Mouse (Mus musculus) lung, adult 18-20 months (tissue): ENCODE data around the gene Sufu.

Source experiments
- DNase-seq, 2 experiments: peaks; one replicate each; pipeline ENCODE4 v3.0.0; 2022; ENCODE audit warnings: mixed read lengths in 2 of 2

Gene Sufu

GRCm38 (mm10) chr19:46396686-46397435 lies at the start of gene Sufu:
Gene Sufu, plus strand, starts transcription at chr19:46396896.
- peak; percentile 98 for DNase-seq

- DNase-seq = no peak
These were observed 49.5 kb upstream of the Sufu start for GRCm38 (mm10) chr19:46347146-46347545.

- no peak for DNase-seq
These were observed 48.6 kb upstream of the Sufu start for GRCm38 (mm10) chr19:46347936-46348668.

GRCm38 (mm10) chr19:46348761-46349458 lies 47.8 kb upstream of the Sufu start:
- peak; percentile 66 to 74 for DNase-seq

GRCm38 (mm10) chr19:46349550-46349949 lies 47.1 kb upstream of the Sufu start:
- peak in 1 of 2 experiments; percentile 37 for DNase-seq

- peak; percentile 57 to 78 for DNase-seq
These were observed 46.3 kb upstream of the Sufu start, which contains the start of gene 2310034G01Rik for GRCm38 (mm10) chr19:46350168-46350932. Gene 2310034G01Rik, minus strand, starts transcription at chr19:46350302.

- DNase-seq = peak; percentile 93 to 95
These were observed 40.0 kb upstream of the Sufu start for GRCm38 (mm10) chr19:46356701-46357138.

GRCm38 (mm10) chr19:46357344-46358280 lies 39.1 kb upstream of the Sufu start:
- peak; percentile 61 for DNase-seq

- DNase-seq = peak; percentile 25 to 41
These were observed 38.3 kb upstream of the Sufu start for GRCm38 (mm10) chr19:46358381-46358780.

- no peak for DNase-seq
These were observed 34.6 kb upstream of the Sufu start for GRCm38 (mm10) chr19:46362104-46362503.

GRCm38 (mm10) chr19:46363294-46364009 lies 33.2 kb upstream of the Sufu start:
- no peak for DNase-seq

- DNase-seq = no peak
These were observed 28.7 kb upstream of the Sufu start for GRCm38 (mm10) chr19:46367798-46368590.

GRCm38 (mm10) chr19:46369204-46369603 lies 27.5 kb upstream of the Sufu start:
- DNase-seq = peak; percentile 74 to 81

GRCm38 (mm10) chr19:46374477-46375088 lies 22.1 kb upstream of the Sufu start:
- peak in 1 of 2 experiments; percentile 23 for DNase-seq

GRCm38 (mm10) chr19:46375489-46375888 lies 21.2 kb upstream of the Sufu start:
- DNase-seq = peak; percentile 44 to 55

GRCm38 (mm10) chr19:46375891-46376290 lies 20.8 kb upstream of the Sufu start:
- DNase-seq = no peak

- no peak for DNase-seq
These were observed 14.4 kb upstream of the Sufu start for GRCm38 (mm10) chr19:46382275-46382674.

GRCm38 (mm10) chr19:46389872-46390271 lies 6.8 kb upstream of the Sufu start:
- DNase-seq = no peak

- DNase-seq = peak in 1 of 2 experiments; percentile 50
These were observed 4.7 kb upstream of the Sufu start for GRCm38 (mm10) chr19:46392018-46392417.
